Mouse (Mus musculus) liver, embryonic 14.5 days (tissue): ENCODE measurements around the gene Xpo4.

Experiments
- CTCF ChIP-seq: IDR thresholded peaks from 2 replicates; pipeline ENCODE4 v1.5.1; 2016; ENCODE audit warnings: antibody characterized with exemption, low read depth, control low read depth
- EP300 ChIP-seq: IDR thresholded peaks from 2 replicates; pipeline ENCODE4 v1.6.1; 2016; ENCODE audit warnings: antibody characterized with exemption, low read depth

GRCm38 (mm10) chr14:57634141-57634540 lies 31.1 kb downstream of the Xpo4 start:
- TF ChIP-seq CTCF (no peak), EP300 (no peak)
